Mouse (Mus musculus) cerebellum, postnatal 36 days (tissue): ENCODE data around the gene Cpd.
"Not testable (repeated sequence)": the region's sequence is repeated elsewhere in the genome, so short reads cannot be mapped to it uniquely, and the experiment has no call there.

Experiments
- DNase-seq, 2 experiments: peaks; one replicate each; pipeline ENCODE4 v3.0.0; 2021 to 2022; ENCODE audit warnings: mixed read lengths in 2 of 2

Gene Cpd

DNA sequence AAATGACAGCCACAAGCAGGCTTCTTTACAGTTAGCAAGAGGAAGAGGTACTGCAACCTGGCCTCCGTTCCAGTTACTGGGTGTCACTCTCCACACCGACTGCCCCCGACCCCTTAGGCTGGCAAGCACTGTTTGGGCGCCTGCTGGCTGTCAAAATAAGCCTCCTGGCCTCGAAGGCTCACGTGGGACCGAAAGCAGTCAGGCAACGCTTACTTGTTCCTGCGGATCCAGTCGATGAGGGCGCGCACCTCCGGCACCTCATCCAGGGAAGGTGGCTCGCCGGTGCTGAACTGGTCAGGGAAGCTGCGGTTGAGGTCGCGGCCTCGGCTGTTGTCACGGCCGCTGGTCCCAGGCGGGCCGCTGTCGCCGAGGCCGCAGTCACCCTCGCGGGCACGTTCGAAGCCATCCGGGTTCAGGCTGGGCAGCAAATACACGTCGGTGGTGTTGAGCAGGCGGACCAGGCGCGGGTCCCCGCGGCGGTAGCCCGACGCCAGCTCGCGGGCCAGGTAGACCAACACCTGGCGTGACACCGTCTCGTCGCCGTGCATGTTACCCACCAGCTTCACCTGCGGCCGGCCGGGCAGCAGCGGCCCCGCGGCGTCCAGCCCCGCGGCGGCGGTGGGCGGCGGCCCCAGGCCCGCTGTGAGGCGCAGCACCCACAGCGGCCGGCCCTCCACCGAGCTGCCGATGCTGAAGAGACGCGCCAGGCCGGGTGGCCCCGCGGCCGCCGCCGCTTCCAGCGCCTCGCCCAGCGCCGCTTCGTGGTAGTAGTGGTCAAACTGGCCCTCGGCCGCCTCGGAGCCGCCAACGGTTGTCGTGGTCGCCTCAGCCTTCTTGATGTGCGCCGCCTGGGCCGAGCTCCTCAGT, 574 bp downstream of the Cpd start:
- peak; percentile 45 to 53 for DNase-seq

DNA sequence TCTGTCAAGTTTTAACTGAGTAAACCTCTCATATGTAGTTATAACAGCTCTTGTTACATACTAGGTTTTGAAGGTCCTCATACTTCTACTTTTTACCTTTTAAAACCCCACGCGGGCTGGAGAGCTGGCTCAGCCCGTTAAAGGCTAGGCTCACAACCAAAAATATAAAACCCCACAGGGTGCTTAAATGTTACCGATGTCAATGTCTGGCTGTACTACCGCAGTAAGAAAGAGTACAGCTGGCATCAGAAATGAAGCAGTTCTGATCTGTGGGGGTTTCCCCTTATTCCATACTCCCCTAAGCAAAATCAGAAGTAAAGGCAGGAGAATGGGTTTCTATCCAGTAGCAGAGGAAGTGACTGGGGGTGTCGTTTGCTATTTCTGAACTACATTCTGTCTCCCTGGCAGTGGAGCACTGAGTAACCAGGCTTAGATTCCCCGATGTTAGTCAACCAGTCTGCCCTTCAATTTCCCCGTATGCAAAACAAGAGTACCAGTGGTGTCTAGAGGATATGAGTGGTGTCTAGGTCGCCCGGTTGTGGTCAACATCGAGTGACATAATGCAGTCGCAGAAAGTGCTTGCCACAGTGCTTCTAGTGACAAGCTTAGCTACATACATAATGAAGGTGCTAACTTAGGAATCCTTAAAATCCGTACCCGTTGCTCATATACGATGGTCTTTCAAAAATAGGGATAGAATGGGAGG, 1.4 kb downstream of the Cpd start:
- peak in 1 of 2 experiments; percentile 46 for DNase-seq

DNA sequence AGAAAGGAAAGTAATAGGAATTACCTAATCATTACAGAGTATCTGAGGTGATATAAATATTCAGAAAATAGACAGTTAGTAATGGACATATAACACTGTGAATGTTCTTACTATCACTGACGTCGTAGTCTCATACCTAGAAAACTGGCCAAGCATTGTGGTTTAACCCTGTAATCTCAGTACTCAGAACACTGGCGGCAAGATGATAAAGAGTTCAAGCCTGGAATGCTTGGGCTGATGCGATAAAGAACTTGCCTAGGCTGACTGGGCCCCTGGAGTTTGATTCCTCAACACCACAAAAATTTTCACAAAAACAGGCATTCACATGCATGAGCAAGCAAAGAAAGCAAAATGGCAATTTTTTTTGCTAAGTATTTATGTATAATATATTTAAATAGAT, 8.2 kb downstream of the Cpd start:
- no peak for DNase-seq

DNA sequence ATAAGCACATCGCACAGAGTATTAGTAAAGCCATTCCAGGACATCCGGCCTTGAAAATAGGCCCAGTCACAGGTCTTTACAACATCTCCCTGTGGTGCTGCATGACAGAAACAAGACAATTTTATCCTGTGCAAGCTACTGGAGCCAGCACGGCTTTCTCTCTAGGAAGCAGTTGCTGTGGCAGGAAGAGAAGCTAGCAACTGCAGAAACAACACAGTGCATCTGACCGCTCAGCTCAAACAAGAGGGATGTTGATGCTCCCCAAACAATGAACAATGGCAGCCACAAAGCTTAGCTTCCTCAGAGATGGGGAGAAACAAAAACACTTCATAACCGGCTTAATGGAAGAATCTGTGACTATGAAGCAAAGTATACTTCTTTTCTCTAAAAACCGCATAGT, 10.5 kb downstream of the Cpd start:
- DNase-seq = peak in 1 of 2 experiments; percentile 17

DNA sequence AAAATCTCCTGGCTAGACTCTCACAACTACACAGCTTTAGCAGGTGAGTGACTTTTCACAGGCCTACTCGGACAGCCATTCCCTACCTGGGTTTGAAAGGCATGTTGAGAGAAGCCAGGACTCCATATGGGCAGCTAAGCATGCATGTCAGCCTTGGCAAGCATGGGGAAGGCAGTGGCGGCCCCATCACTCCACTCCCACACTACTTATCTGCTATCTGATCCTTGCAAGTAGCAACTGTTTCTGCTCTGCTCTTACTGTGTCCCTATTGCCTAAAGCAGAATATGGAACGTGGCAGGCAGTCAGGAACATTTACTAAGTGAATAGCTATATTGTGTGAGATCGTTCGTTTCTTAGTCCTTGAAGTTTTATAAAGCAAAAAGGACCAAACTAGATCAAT, 10.9 kb downstream of the Cpd start:
- DNase-seq = peak; percentile 32 to 36

DNA sequence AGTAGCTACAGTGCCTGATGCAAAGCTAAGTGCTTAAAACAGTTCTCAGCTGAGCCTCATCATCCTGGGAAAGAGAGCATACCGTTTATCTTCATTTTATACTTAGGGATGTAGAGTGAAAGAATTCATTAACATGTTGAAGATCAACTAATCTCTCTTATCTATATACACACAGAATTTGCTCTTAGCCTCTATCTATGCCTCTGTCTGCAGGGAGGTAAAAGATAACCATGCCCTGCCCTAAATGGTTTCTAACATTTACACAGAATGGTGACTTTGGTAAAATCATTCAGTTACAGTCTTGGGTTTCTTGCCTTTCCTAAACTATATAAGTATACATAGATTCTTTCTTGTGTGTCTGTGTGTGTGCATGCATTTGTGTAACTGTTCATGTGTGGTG, 12.2 kb downstream of the Cpd start:
- no peak for DNase-seq

DNA sequence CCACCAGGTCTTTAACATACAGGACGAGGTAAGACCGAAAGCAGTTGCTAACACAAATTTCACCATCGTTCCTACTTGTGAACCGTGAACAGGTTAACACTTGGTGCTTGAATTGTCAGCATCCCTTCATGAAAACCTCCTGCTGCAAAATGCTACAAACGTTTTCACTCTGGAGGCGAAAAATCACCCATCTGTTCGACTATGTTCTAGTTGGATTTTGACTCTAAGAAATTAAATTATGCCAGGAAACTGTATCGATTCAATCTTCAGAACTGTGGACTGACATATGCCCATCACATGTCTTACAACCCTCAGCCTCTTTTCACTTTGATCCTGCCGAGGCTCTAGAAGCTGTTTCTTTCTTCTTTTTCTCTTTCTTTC, 21.9 kb downstream of the Cpd start:
- DNase-seq = no peak

DNA sequence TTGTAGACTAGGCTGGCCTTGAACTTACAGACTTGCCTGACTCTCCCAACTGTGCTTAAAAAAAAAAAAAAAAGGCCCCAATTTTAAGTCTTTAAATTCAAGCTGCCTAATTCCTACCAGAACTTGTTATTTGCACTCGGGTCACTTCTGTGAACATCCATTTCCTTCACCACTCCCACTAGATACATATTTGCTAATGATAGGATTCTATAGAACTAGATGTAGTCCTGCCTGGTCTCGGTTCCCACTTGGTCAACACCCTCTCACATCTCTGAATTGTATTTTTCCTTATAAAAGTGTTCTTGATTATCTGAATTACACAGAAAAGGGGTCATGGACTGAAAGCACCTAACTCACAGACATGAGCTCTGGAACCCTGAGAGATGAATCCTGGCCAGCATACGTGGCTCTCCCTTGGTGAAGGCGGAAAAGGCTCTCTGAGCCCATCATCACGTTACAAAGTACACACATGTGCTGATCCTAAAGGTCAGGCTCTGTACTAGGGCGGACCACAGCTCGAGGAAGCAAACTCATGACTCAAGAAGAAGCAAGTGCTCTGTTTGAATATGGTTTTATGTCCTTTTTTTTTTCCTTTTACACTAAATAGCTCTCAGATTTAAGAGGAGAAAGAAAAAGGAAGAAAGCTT, 22.5 kb downstream of the Cpd start:
- DNase-seq = no peak

DNA sequence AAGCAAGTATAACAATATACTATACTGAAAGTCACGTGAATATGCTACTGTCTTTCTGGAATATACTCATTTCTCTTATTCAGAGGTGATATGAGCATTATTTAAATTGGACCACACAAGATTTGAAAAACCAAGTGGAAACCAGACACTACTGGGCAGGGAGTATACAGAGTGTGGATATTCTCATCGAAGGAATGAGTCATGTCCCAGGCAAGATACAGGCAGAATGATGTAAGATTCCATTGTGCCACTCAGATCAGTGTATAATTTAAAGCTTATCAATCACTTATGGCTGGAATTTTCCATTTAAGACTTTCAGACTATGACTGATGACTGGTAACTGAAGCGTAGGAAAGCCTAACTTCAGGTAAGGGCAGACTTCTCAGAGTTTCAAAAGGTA, 23.2 kb downstream of the Cpd start:
- no peak for DNase-seq

DNA sequence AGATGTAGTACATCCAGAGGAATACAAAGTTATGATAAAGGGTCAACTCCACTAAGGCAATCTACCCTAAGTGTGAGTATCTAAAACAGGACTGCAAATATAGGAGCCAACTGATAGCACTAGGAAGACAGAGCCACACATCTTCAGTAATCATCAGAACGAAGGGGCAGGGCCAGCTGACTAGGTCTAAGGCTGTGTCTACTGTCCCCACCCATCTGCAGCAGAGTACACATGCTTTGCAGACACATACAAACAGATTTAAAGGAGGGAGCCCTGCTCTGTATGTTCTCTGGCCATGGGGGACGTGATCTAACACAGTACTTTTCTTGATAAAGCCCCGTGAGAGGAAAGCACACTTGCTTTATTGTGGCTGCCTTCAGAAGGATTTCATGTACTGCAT, 25.5 kb downstream of the Cpd start:
- DNase-seq = no peak

DNA sequence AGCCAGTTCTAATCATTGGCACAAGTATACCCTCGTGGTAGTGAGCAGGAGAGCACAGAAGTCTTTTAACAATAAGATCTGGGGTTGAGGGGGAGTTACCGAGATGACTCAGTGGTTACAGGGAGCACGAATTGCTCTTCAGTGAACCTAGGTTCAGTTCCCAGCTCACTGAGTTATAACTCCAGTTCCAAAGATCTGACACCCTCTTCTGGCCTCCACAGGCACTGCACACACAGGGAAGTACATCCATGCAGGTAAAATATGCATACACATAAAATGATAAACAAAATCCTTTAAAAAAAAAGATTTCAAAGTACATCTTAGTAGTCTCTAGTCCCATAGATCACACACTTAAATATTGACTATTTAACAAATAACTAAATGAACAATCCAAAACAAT, 29.2 kb downstream of the Cpd start:
- DNase-seq = no peak

DNA sequence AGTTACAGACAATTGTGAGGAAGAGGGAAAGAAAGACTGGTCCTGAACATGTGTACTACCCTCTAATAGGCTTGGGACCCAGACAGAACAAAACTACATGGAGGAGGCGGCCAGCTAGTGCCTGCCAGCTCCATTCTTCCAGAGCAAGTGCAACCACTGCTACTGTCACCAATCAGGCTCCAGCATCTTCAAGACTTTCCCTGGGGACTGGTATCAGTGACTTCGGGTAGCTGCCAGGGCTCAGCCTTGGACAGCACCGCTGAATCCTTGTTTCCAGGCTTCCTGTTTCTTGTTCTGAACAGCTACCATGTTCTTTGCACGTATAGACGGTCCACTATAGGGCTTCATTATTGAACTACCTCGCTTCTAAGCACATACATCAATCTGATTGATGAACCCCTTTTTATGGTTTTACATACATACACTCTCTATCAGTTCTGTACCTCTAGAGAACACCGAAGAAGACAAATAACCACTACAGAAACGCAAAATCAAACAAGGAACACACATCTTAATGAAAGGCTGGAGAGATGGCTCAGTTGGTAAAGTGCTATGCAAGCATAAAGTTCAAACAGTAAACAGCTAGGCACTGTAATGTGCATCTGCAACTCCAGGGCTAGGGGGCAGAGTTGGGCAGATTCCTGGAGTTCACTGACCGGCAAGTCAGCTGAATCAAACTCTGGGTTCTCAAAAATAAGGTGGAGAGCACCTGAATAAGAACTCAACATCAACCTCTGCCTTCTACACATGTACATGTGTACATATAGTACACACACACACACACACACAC, 35.9 kb downstream of the Cpd start:
- DNase-seq = peak in 1 of 2 experiments; percentile 25

DNA sequence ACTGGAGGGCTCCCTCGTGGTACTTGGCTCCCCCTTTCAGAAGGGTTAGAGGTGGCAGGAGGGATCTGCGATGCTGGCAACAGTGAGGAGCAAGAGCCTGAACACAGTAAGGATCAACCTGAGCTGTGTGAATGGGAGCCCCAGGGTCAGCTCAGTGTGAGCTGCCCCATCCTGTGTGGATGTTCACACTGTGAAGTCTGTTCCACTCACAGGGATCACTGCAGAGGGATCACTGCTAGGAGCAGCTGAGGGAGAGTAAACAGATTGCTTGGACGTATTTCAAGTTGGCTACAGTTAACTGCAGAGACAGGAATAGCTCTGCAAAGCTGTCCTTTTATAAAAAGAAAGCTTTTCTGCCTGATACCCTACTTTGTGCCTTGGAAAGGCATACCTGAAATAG, 37.4 kb downstream of the Cpd start:
- peak; percentile 62 to 75 for DNase-seq

DNA sequence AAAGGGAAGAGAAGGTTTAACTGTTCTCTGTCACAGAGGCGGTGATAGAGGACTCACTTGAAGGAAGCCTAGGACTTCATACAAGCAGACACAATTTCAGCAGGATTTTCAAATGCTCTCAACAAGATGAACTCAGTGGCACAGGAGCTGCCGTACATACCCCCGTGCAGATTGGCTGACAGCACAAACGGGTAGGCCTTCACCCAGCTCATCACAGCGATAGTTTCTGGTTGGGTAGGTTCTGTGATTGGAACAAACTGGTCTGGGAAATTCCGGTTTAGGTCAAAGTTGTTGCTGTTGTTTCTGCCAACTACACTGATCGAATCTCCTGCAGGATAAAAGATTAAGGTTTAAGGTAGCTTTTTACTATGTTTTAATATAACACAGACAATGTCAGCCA, 38.3 kb downstream of the Cpd start:
- DNase-seq = no peak

DNA sequence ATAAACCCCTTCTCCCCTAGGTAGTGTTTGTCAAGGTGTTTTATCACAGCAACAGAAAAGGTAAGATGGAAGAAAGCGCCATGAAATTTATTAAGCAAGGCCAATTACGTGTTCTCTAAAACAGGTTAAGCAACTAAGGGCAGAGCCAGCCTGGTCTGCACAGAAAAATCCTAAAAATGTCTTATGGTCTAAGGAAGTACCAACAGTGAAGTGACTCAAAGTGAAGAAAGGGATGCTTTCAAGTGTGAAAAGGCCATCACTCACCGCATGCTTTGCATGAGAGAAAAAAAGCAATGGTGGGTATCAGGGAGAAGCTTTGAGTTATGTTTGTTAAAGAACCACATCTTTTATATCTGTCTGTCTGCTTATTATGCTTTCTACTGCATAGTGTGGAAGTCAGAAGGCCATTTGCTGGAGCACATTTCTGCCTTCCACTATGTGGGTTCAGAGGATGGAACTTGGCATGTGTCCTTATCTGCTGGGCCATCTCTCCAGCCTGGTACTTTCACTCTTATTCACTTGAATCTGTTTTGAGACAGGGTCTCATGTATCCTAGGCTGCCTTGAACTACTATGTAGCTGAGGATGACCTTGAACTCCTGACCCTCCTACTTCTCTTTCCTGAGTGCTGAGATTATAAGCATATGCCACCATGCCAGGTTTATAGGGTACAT, 39.7 kb downstream of the Cpd start:
- DNase-seq = no peak

DNA sequence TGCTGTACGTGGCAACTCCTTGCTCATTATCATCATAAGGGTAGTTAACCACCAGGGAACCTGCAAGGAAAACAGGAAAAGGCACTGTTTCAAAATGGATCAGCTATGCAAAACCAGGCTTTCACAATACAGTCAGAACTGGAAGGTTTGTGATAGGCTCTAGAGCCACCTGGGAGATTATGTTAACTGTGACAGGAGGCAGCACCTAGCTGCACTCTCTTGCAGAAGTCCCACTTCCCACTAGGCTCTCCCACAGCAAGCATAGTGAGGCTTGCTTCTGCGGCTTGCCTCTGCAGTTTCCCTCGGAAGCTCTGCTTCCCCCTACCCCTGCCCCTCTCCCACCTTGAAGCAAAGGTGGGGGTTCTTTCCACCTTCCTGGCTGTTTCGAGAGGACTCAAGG, 40.8 kb downstream of the Cpd start:
- DNase-seq = no peak

DNA sequence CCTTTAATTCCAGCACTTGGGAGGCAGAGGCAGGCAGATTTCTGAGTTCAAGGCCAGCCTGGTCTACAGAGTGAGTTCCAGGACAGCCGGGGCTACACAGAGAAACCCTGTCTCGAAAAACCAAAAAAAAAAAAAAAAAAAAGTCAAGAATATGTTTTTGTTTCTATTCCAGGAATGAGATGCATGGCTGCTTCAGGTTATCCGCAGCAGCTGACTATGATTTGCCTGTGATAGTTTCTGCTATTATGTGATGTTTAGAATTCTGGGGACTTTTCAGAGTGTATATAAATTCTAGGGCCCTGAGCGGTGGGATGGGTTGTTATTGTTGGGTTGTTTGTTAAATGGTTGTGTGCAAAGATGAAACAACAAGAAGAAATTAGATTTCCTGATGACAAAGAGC, 41.7 kb downstream of the Cpd start:
- DNase-seq = not testable (repeated sequence)

DNA sequence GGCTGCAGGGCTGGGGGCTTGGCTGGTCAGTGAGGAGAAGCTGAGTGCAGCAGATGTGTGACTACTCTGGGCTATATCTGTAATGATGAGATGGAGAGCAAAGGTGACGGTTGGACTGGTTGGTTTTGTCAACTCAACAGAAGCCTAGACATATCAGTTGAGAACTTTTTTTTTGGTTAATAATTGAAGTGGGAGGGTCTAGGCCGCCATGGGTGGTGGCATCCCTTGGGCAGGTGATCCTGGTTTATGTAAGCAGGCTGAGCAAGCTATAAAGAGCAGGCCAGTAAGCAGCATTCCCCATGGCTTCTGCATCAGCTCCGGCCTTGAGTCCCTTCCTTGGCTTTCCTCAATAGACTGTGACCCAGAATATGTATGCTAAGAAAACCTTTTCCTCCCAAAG, 43.6 kb downstream of the Cpd start:
- DNase-seq = no peak

DNA sequence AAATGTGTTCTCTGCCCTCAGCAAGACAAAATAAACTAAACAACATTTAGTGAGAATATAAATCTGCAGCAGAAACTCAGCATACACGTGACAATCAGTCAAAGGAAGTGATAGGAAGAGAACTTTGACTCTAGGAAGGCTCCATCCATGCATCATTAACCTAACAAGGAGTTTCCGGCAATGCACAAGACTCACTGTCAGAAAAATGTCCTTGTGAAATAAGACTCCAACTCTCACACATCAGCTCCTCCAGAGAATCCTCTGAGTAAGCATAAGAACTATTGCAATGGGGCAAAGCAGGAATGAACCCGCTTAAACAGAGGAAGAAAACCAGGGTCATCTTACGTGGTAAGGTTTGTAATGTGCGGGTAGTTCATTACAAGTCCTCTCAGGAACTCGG, 49.6 kb downstream of the Cpd start:
- DNase-seq = no peak

DNA sequence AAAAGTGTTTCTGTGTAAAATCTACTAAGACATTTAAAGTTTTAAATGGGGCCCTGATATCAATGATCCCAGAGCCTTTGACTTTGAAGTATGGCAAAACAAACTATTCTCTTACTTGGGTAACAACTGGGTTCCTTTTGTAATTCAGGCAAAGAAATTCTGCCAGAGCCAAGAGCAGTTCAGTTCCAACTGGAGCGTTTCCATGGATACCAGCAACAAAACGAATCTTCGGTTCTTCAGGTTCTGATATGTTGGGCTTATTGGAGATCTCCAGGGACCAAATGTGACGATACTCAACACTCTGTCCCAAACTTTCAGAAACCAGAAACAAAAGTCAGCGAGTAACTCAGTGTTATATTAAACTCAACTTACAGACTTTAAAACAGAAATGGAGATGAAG, 51.5 kb downstream of the Cpd start:
- no peak for DNase-seq

DNA sequence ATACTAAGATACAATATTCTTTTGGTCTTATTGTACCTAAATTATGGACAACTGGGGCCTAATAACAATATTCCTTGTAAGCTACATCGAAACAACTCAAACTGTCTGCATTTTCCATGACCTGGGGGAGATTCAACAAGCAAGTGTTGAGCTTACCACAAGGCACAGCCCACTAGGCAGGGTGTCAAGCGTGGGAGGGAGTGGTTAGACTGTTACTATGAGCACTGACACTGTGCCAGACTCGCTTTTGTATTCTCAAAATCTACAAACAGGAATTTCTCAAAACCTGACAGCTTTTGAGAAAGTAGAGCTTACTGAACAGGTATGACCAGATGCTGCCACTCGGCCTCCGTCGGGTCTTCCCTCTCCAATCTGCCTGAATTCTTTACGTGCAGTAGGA, 55.5 kb downstream of the Cpd start:
- no peak for DNase-seq

DNA sequence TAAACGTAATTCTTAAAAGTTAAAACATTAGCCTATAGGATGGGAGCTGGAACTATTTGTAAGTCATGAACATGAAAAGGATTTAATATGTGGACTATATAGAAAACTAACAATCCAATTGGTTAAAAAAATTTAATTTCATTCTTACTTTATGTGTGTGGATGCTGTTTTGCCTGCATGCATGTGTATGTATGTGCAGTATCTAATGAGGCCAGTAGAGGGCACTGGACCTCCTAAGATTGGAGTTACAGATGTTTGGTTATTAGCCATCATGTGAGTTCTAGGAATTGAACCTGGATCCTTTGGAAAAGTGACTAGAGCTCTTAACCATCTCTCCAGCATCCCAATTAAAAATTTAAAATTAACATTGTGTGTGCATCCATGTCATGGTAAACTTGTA, 57.6 kb downstream of the Cpd start:
- DNase-seq = peak; percentile 38 to 64

DNA sequence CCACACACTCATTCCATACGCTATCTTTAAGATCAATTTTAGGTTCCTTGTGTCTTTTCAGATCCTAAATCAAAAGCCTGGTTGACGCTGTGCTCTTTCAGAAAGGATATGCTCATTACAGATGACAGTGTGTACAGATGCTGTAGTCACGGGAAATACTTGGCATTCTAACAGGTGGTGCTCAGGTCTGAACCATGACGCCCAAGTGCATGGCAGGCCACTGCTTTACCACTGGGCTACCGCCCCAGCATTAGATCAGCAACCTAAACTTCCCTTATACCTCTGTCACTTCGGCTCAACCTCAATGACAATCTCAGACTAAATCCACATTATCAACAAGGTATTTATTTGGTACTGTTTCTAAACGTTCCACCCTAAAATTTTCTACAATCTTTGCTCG, 71.3 kb downstream of the Cpd start:
- DNase-seq = no peak
